Mouse (Mus musculus) embryonic stem cell, embryonic (primary cell): ENCODE results near the gene Cobl.

Source experiments
- CTCF ChIA-PET, 4 experiments: fragments of 300-600 bp in 2 of 4; fragments of 350-600 bp in 2 of 4; sonication (Branson Sonifier 250); formaldehyde crosslinking; loops; one replicate each; lab custom pipeline; 2022; ENCODE audit warnings: inconsistent platforms in 2 of 4; lab: Charles Lee
- POLR2A ChIA-PET, 4 experiments: fragments of 300-600 bp in 2 of 4; fragments of 350-600 bp in 2 of 4; sonication (Branson Sonifier 250); formaldehyde crosslinking; loops; one replicate each; lab custom pipeline; 2022; ENCODE audit warnings: antibody characterized with exemption in 4 of 4, inconsistent platforms in 1 of 4; lab: Charles Lee

Gene Cobl

DNA sequence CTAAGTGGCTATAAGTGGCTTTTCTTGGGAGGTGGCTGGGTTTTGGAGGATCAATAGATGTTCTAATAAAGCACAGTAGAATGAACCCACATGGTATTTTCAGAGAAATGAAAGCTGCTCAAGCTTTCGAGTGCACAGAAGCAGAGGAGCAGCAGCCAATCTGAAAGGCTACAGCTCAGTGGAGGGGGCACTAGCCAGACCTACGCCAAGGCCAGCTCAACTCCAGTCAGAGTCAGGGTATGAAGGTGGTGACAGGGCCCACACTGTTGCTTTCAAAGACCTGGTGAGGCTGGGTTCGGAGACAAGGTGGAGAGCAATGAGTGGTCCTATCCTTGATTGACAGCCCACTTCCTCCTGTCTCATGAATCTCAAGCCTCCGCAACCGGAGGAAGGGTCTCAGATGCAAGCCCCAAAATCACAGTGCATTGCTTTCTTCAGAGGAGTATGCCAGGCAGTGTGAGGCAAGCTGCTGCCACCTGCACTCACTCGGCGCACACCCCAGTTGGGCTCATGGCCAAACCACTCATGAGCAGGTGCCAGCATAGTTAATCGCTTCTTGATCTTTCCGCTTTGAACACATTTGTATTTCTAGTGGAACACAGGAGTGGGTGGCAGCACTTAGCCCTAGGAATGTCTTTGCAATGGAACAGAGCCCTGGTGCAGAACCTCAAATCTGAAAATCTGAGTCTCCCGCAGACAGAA, 232.6 kb downstream of the Cobl start:
- POLR2A ChIA-PET = interaction anchor here in 1 of 4 experiments (1.3 kb wide), 1 partner anchor 10 kb away, joined by 5 read pairs; no protein-coding TSS in a partner anchor
- CTCF ChIA-PET = no interaction called here

- ChIA-PET CTCF (interaction anchor here in 1 of 4 experiments (0.6 kb wide), 1 partner anchor 315 kb away, joined by 3 read pairs; no protein-coding TSS in a partner anchor), POLR2A (interaction anchor here in 1 of 4 experiments (1.3 kb wide), 1 partner anchor 11 kb away, joined by 5 read pairs; no protein-coding TSS in a partner anchor)
These were observed 233.2 kb downstream of the Cobl start for GRCm38 (mm10) chr11:12231481-12232035.

GRCm38 (mm10) chr11:12229411-12229810, 235.3 kb downstream of the Cobl start:
- POLR2A ChIA-PET = no interaction called here
- CTCF ChIA-PET = no interaction called here

DNA sequence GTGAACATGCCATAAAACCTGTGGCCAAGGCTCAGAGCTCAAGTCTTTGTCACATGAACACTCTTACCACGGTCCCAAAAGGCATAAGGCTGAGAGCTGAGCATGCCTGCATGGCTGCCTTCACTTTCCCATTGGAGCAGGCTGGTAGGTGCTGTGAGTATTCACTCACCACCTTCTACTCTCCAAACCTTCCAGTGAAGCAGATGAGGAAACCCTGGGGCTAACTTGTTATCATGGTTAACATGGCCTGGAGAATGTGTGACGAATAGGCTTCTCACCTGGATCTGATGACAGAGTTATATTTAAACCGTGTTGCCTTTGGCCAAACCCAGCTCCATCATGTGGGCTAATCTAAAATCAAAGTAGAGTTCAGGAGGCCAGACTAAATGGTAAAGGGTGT, 237.4 kb downstream of the Cobl start:
- ChIA-PET CTCF (no interaction called here), POLR2A (no interaction called here)

DNA sequence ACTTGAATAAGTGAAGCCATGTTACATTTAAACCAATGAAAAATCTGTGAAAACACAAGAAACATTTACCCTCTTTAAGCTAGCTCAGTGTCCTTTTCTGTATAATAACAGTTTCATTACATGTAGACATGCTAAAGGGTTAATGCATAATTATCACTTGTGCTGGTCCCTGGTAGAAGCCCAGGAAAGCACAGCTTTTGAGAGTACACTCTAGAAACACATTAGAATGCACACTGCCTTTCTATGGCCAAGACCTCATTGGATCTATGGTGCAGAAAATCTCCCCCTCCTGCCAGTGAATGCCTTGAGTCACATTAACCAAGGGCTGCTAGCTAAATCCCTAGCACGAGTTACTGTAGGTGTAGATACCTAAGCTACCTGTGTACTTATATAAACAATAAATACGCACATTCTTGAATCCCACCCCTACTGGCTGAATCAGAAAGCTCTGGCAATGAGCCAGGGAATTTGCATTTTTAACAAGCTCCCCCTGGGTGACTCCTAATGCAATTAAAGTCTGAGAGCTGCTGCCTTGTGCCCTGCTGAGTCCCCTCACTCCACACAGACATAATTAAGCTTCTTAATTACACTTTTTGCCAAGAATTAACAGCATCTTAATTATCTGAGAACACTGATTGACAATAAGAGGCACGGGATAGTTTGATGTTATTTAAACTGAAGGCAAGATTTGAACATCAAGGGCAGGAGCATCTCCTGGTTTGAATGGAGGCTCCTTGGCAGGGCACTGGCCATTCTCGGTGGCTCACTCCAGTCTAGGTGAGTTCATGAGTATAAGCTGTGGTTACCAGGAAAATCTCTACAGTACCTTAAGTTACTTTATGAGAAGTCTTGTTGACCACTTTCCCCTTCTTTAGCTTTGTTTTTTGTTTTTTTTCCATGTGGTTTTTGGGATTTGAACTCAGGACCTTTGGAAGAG, 244.9 kb downstream of the Cobl start:
- ChIA-PET CTCF (interaction anchor here in 1 of 4 experiments (0.7 kb wide), 1 partner anchor 399 kb away, joined by 4 read pairs; no protein-coding TSS in a partner anchor), POLR2A (no interaction called here)

GRCm38 (mm10) chr11:12216897-12217296, 247.9 kb downstream of the Cobl start:
- POLR2A ChIA-PET = no interaction called here
- CTCF ChIA-PET = no interaction called here

DNA sequence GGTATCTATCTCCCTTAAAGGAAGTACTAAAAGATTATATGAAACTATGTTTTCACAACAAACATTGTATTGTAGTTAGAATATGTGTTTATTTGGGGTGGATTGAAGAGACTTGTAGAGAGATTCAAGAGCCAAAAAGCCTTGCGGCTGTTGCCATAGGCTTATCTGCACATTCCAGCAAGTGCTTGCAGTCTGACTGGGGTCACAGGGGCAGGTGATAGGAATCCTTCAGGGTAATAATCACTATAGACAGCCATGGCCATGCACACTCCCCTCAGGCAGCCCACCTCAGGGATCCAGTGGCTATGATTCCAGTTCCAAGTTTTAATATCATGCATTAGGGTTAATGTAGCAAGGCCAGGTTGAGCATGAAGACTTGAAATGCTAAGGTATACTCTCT, 249.2 kb downstream of the Cobl start:
- ChIA-PET POLR2A (no interaction called here), CTCF (no interaction called here)

- POLR2A ChIA-PET = no interaction called here
- CTCF ChIA-PET = interaction anchor here in 1 of 4 experiments (0.5 kb wide), 1 partner anchor 56 kb away, joined by 3 read pairs; no protein-coding TSS in a partner anchor
These were observed 256.2 kb downstream of the Cobl start for GRCm38 (mm10) chr11:12208574-12208973.

GRCm38 (mm10) chr11:12205201-12206161, 259.3 kb downstream of the Cobl start:
- POLR2A ChIA-PET = no interaction called here
- CTCF ChIA-PET = interaction anchor here in 1 of 4 experiments (0.7 kb wide), 1 partner anchor 180 kb away, joined by 3 read pairs; no protein-coding TSS in a partner anchor

DNA sequence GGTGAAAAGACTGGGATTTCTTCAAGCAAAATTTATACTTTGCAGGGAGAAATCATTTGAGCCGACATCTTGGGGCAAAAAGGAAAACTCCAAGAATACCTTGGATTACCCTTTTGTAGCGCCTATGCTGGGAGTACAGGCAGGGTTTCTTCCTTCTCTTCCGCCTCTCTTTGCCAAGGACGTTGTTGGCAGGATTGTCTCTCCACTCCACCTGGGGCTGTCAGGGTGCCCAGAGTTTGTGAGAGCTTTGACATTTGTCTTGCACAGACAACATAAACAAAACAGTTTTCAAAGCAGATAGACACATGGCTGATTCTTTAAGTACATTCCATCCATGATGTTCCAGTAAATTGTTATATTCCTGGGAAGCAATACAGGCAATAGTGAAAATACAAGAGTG, 265.3 kb downstream of the Cobl start:
- ChIA-PET CTCF (no interaction called here), POLR2A (no interaction called here)

DNA sequence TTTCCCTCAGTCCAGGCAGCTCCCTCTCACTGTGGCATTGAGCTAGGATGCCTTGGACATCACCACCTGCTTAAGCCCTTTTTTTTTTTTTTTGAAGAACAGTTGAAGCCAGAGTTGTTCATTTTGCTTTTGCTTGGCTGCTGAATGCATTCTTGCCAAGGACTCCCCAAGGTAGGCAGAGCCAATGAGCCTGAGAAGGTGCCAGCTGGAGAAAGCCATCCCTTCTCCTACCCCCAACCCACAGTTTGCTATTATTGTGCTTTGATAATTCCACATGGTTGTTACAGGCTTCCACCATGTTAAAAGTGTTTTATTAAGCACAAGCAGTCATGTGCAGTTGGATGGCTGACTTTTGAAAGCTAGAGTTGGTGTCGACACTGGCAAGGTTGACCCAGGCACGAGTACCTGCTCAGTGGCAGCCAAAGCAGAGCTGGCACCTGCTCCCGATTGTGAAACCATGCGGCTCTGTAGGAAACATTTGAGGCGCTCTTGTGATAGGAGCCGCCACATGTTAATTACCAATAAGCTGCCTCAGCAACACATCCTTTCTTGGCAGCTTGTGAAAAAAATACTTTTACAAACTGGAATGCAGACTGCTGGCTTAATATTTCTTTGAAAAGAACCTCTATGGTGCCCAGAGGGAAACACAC, 265.9 kb downstream of the Cobl start:
- ChIA-PET POLR2A (no interaction called here), CTCF (interaction anchor here in 1 of 4 experiments (0.6 kb wide), 1 partner anchor 62 kb away, joined by 4 read pairs; no protein-coding TSS in a partner anchor)

DNA sequence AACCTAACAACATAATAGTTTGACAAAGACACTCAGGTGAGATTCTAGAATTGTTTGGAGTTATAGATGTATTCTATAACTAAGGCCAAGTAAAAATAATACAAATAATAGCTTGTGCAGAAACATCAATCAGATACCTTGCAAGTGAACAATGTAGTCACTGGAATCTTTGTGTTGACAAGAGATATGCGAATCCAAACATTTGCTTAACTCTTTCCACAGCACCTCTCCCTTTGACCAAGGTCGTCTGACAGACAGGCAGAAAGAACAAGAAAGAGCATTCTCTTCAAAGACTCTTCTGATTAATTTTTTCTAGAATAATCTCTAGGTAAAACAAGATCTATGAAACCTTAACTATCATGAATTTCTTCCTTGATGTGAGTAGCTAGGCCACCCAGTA, 266.7 kb downstream of the Cobl start:
- ChIA-PET POLR2A (interaction anchor here in 1 of 4 experiments (0.7 kb wide), 1 partner anchor 200 kb away, joined by 3 read pairs; no protein-coding TSS in a partner anchor), CTCF (interaction anchor here in 1 of 4 experiments (0.7 kb wide), 1 partner anchor 155 kb away, joined by 7 read pairs; no protein-coding TSS in a partner anchor)

DNA sequence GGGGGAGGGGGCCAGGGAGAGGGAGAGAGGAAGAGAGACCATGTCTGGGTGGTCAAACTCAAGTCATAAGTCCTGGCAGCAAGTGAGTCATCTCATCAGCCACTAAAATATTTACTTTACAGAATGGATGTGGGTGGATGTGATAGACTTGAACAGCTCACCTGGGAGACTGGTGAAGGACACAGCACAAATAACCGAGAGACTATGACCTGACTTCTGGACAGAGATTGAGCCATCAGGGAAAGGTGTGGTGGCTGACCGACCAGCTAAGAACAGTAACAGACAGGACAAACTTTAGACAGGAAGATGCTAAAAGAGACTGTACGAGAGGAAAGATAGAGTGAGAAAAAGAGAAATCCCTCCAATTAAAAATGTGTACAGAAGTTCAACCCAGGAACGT, 267.2 kb downstream of the Cobl start:
- ChIA-PET CTCF (interaction anchor here in 1 of 4 experiments (0.7 kb wide), 1 partner anchor 155 kb away, joined by 7 read pairs; no protein-coding TSS in a partner anchor), POLR2A (interaction anchor here in 1 of 4 experiments (0.7 kb wide), 1 partner anchor 200 kb away, joined by 3 read pairs; no protein-coding TSS in a partner anchor)

GRCm38 (mm10) chr11:12195390-12195789, 269.4 kb downstream of the Cobl start:
- ChIA-PET POLR2A (no interaction called here), CTCF (no interaction called here)

GRCm38 (mm10) chr11:12193369-12193768, 271.4 kb downstream of the Cobl start:
- ChIA-PET POLR2A (no interaction called here), CTCF (no interaction called here)

DNA sequence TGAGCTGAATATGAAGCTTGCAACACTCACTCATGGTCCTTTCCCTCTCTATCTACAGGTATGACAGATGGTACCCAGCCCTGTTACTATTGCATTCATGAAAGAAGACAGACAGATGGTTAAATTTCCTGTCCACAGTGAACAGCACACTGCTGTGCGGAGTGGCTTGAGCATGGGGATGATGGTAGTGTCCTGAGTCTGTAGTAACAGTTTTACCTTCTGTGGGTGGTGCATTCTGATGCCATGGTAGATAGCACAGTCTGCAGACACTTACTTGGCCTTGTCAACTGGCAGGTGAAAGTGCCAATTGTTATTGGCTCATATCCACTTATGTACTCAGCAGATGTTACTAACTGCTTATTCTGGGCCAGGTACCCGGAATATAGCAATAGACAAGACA, 273.4 kb downstream of the Cobl start:
- POLR2A ChIA-PET = interaction anchor here in 1 of 4 experiments (0.5 kb wide), 1 partner anchor 30 kb away, joined by 6 read pairs; no protein-coding TSS in a partner anchor
- CTCF ChIA-PET = no interaction called here

GRCm38 (mm10) chr11:12190417-12190816, 274.3 kb downstream of the Cobl start:
- POLR2A ChIA-PET = no interaction called here
- CTCF ChIA-PET = no interaction called here
